Mouse (Mus musculus) olfactory bulb, adult 2 months (tissue): ENCODE results near the gene Ddx50. TPM values are rescaled to one million over a fixed set of nuclear protein-coding genes. Genes with fewer than 3 reads are reported as not detected.

ENCODE experiments used
- H3K27ac ChIP-seq: fragments of 200-500 bp; 2 replicates; pipeline ENCODE4 v1.5.1; 2012; ENCODE audit warnings: low read depth, low read length; ENCODE audit not compliant: insufficient read depth
- H3K4me1 ChIP-seq: fragments of 200-500 bp; 2 replicates; pipeline ENCODE4 v1.6.1; 2012; ENCODE audit warnings: low read length; ENCODE audit not compliant: control insufficient read depth, insufficient read depth
- H3K4me3 ChIP-seq: fragments of 200-500 bp; 2 replicates; pipeline ENCODE4 v1.5.1; 2012; ENCODE audit warnings: mild to moderate bottlenecking, low read depth, low read length, moderate library complexity; ENCODE audit not compliant: insufficient read depth
- CTCF ChIP-seq: fragments of 200-500 bp; IDR thresholded peaks from 2 replicates; pipeline ENCODE4 v1.5.1; 2012; ENCODE audit warnings: low read depth, mild to moderate bottlenecking, low read length, moderate library complexity; ENCODE audit not compliant: insufficient read depth
- POLR2A ChIP-seq: fragments of 200-500 bp; IDR thresholded peaks from 2 replicates; pipeline ENCODE4 v1.6.1; 2012; ENCODE audit warnings: mild to moderate bottlenecking, low read depth, low read length, moderate library complexity; ENCODE audit not compliant: insufficient read depth
- WGBS: fragments of 180-500 bp; shearing (Covaris S2); methylation state at CpG from one replicate; pipeline ENCODE4 v1.1.7; 2018; 5-methylcytosine and 5-hydroxymethylcytosine counted together
- polyA plus RNA-seq: library from polyadenylated mRNA; stranded (reverse); fragments of >200 nt; gene quantifications from 2 replicates; pipeline ENCODE4 v1.2.4, GENCODE M21; 2012; ENCODE audit warnings: low replicate concordance; ENCODE audit not compliant: missing spikeins, insufficient read depth, insufficient read length

Gene Ddx50
- polyA plus RNA-seq, 1 experiment = 321 TPM

- Histone ChIP-seq H3K27ac (no peak overlapping the region), H3K4me1 (no peaks in the 10 kb centered on the region), H3K4me3 (no peak overlapping the region)
- TF ChIP-seq CTCF (no peak), POLR2A (no peak)
- WGBS = 81% methylated on average over 14 of the region's 14 CpGs
These were observed 18.2 kb upstream of the Ddx50 start for GRCm38 (mm10) chr10:62669245-62669644.

GRCm38 (mm10) chr10:62668463-62668862 lies 17.4 kb upstream of the Ddx50 start:
- Histone ChIP-seq H3K27ac (no peak overlapping the region), H3K4me1 (no peaks in the 10 kb centered on the region), H3K4me3 (no peak overlapping the region)
- no peak for TF ChIP-seq POLR2A
- no peak for TF ChIP-seq CTCF
- 83% methylated on average over 2 of the region's 2 CpGs for WGBS

GRCm38 (mm10) chr10:62668043-62668442 lies 17.0 kb upstream of the Ddx50 start:
- no peak for TF ChIP-seq POLR2A
- Histone ChIP-seq H3K27ac (no peak overlapping the region), H3K4me3 (no peak overlapping the region), H3K4me1 (no peaks in the 10 kb centered on the region)
- 84% methylated on average over 5 of the region's 5 CpGs for WGBS

GRCm38 (mm10) chr10:62664963-62665590 lies 14.1 kb upstream of the Ddx50 start:
- TF ChIP-seq CTCF (no peak), POLR2A (no peak)
- no peak overlapping the region for H3K4me3 ChIP-seq
- WGBS = 71% methylated on average over 27 of the region's 27 CpGs
- H3K27ac ChIP-seq = no peak overlapping the region
- no peaks in the 10 kb centered on the region for H3K4me1 ChIP-seq

GRCm38 (mm10) chr10:62664171-62664570 lies 13.2 kb upstream of the Ddx50 start:
- 89% methylated on average over 10 of the region's 10 CpGs for WGBS
- TF ChIP-seq POLR2A (no peak), CTCF (no peak)
- Histone ChIP-seq H3K27ac (no peak overlapping the region), H3K4me1 (no peaks in the 10 kb centered on the region), H3K4me3 (no peak overlapping the region)

GRCm38 (mm10) chr10:62656711-62657110 lies 5.7 kb upstream of the Ddx50 start:
- H3K27ac ChIP-seq = no peak overlapping the region
- TF ChIP-seq POLR2A (no peak), CTCF (no peak)
- 89% methylated on average over 7 of the region's 7 CpGs for WGBS
- H3K4me1 ChIP-seq = no peaks in the 10 kb centered on the region
- no peak overlapping the region for H3K4me3 ChIP-seq

GRCm38 (mm10) chr10:62651961-62652360 lies 943 bp upstream of the Ddx50 start:
- peaks cover 2% of the 10 kb centered on the region; the same call in 1 of the 2 replicates for H3K4me1 ChIP-seq
- H3K27ac ChIP-seq = peak overlapping the region; percentile 81
- WGBS = 21% methylated on average over 3 of the region's 3 CpGs
- H3K4me3 ChIP-seq = peak overlapping the region; percentile 49
- TF ChIP-seq CTCF (no peak), POLR2A (no peak)

GRCm38 (mm10) chr10:62650358-62650782 lies 648 bp downstream of the Ddx50 start:
- Histone ChIP-seq H3K27ac (peak overlapping the region; percentile 72), H3K4me3 (peak overlapping the region; percentile 79), H3K4me1 (peaks cover 2% of the 10 kb centered on the region; the same call in 1 of the 2 replicates)
- WGBS = under 1% methylated on average over 17 of the region's 17 CpGs
- TF ChIP-seq POLR2A = no peak
- no peak for TF ChIP-seq CTCF

GRCm38 (mm10) chr10:62604161-62604560 lies 46.9 kb downstream of the Ddx50 start:
- 88% methylated on average over 3 of the region's 3 CpGs for WGBS
- Histone ChIP-seq H3K4me3 (no peak overlapping the region), H3K27ac (no peak overlapping the region), H3K4me1 (peaks cover 3% of the 10 kb centered on the region)
- TF ChIP-seq CTCF = no peak
- no peak for TF ChIP-seq POLR2A
